Mouse (Mus musculus) forebrain, embryonic 16.5 days (tissue): Measurements from ENCODE around the gene Thoc5. TPM values are rescaled to one million over a fixed set of nuclear protein-coding genes. Genes with fewer than 3 reads are reported as not detected.

Experiments used
- ATAC-seq: fragments of 200-750 bp; cut with Nextera tagmentation; 2 replicates; pipeline ENCODE4 v1.8.0; 2017; ENCODE audit warnings: mild to moderate bottlenecking, moderate library complexity
- H3K27ac ChIP-seq: fragments of 300-500 bp; sonication (generic); 2 replicates; pipeline ENCODE4 v1.5.1; 2014; ENCODE audit warnings: low read length, control low read depth
- H3K27me3 ChIP-seq: fragments of 300-500 bp; sonication (generic); replicated peaks from 2 replicates; pipeline ENCODE4 v1.6.1; 2014; ENCODE audit warnings: low read length; ENCODE audit not compliant: control insufficient read depth, insufficient read depth
- H3K36me3 ChIP-seq: fragments of 300-500 bp; sonication (generic); 2 replicates; pipeline ENCODE4 v1.6.1; 2014; ENCODE audit not compliant: control insufficient read depth, insufficient read depth
- H3K4me1 ChIP-seq: fragments of 300-500 bp; sonication (generic); replicated peaks from 2 replicates; pipeline ENCODE4 v1.6.1; 2014; ENCODE audit warnings: low read length; ENCODE audit not compliant: control insufficient read depth, insufficient read depth
- H3K4me2 ChIP-seq: fragments of 300-500 bp; sonication (generic); 2 replicates; pipeline ENCODE4 v1.6.1; 2014; ENCODE audit warnings: mild to moderate bottlenecking, low read length, control low read depth
- H3K4me3 ChIP-seq: fragments of 300-500 bp; sonication (generic); replicated peaks from 2 replicates; pipeline ENCODE4 v1.5.1; 2014; ENCODE audit warnings: mild to moderate bottlenecking, low read length, control low read depth
- H3K9ac ChIP-seq: fragments of 300-500 bp; sonication (generic); replicated peaks from 2 replicates; pipeline ENCODE4 v1.6.1; 2014; ENCODE audit warnings: low read depth, low read length, control low read depth
- H3K9me3 ChIP-seq: fragments of 300-500 bp; sonication (generic); 2 replicates; pipeline ENCODE4 v1.6.1; 2016; ENCODE audit warnings: low read length; ENCODE audit not compliant: control insufficient read depth
- WGBS: fragments of 180-500 bp; shearing (Covaris S2); extraction: QIAGEN DNeasy Blood & Tissue Kit; methylation state at CpG from one replicate; pipeline ENCODE4 v1.1.7; 2014; 5-methylcytosine and 5-hydroxymethylcytosine counted together
- polyA plus RNA-seq: library from polyadenylated mRNA; unstranded; fragments of >200 nt; fragmentation: Nextera tagmentation; extraction: Ambion mirVana; gene quantifications from 2 replicates; pipeline ENCODE4 v1.2.1, GENCODE M21; 2015

Gene Thoc5
- polyA plus RNA-seq, 1 experiment from 2014 or later, result 66.6 TPM

GRCm38 (mm10) chr11:4946530-4946929 is 51.4 kb downstream of the Thoc5 start:
- peak overlapping the region; percentile 65 for H3K4me3 ChIP-seq
- peaks cover 27% of the 10 kb centered on the region for H3K4me1 ChIP-seq
- peak overlapping the region; percentile 73 for H3K4me2 ChIP-seq
- no peaks in the 10 kb centered on the region for H3K9me3 ChIP-seq
- ATAC-seq, result peak; percentile 21
- H3K27me3 ChIP-seq, result peaks cover 52% of the 10 kb centered on the region
- peak overlapping the region; percentile 74 for H3K9ac ChIP-seq
- WGBS, result 41% methylated on average over 13 of the region's 13 CpGs
- H3K27ac ChIP-seq, result no peak overlapping the region; the same call in 1 of the 2 replicates
- H3K36me3 ChIP-seq, result no peaks in the 10 kb centered on the region

DNA sequence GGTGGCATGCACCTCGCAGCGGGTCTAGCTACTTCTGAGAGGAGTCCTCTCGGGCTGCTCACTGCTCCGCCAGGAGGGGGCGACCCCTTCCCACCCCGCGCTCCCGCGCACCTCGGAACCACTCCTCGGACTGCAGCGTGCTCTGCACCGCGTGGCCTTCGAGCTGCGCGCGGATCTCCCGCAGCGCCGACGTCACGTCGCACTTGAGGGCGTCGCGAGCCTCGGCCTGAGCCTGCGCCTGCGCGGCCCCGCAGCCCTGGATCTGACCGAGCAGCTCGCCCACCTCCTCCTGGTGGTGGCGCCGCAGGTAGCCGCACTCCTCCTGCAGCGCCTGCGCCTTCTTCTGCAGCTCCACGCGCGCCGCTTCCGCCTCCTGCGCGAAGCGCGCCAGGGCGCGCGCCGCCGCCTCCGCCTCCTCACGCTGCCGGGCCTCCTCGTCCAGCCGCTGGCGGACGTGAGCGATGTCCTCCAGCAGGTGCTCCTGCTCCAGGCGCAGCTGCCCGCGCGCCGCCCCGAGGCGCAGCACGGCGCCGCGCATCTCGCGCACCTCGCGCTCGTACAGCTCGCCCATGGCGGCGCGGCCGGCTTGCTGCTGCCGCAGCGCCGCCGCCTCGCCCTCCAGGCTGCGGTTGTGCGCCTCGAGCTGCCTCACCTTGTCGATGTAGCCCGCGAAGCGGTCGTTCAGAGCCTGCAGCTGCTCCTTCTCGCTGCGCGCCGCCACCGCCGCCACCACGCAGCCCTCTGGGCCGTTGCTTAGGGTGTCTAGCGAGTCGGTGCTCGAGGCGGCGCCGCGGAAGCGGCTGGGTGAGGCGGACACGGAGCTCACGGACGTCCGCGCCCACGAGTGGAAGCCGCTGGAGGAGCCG is 52.1 kb downstream of the Thoc5 start:
- Histone ChIP-seq H3K4me2 (peak overlapping the region; percentile 73), H3K4me3 (peak overlapping the region; percentile 65), H3K9me3 (no peaks in the 10 kb centered on the region), H3K9ac (peak overlapping the region; percentile 74), H3K27me3 (peaks cover 58% of the 10 kb centered on the region), H3K27ac (peak overlapping the region; percentile 83), H3K36me3 (no peaks in the 10 kb centered on the region), H3K4me1 (peaks cover 27% of the 10 kb centered on the region)
- under 1% methylated on average over 119 of the region's 120 CpGs for WGBS
- peak; percentile 95 for ATAC-seq

DNA sequence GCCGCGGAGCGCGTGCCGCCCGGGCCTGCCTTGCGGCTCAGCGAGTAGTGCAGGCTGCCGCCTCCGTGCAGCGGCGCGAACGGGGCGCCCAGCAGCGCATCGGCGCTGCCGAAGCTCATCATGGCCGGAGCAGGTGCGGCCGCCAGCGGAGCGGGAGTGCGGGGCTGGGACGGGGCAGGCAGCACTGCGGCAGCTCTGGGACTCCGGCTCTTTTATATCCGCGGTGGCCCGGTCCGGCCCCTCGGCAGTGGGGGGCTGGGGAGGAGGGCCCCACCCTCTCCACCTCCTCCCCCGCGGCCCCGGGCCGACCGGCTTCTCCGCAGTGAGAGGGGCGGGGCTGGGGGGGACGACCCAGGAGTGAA is 52.7 kb downstream of the Thoc5 start, which contains the start of gene Nefh:
Nefh (minus strand) TSS at position 252 of the 362 bp plus-strand sequence.
- ATAC-seq, result peak; percentile 32
- peak within 1 kb of the TSS; percentile 65 for H3K4me3 ChIP-seq
- peak within 1 kb of the TSS; percentile 73 for H3K4me2 ChIP-seq
- H3K9me3 ChIP-seq, result no peaks in the 10 kb centered on the region
- H3K27ac ChIP-seq, result peak within 1 kb of the TSS; percentile 83
- H3K27me3 ChIP-seq, result peaks cover 64% of the 10 kb centered on the region
- H3K4me1 ChIP-seq, result peaks cover 27% of the 10 kb centered on the region
- peak within 1 kb of the TSS; percentile 74 for H3K9ac ChIP-seq
- WGBS, result under 1% methylated on average over 40 of the region's 41 CpGs
- no peaks in the 10 kb centered on the region for H3K36me3 ChIP-seq

GRCm38 (mm10) chr11:4948792-4949191 is 53.7 kb downstream of the Thoc5 start:
- WGBS, result 22% methylated on average over 8 of the region's 8 CpGs
- Histone ChIP-seq H3K9me3 (no peaks in the 10 kb centered on the region), H3K4me1 (peaks cover 28% of the 10 kb centered on the region), H3K27me3 (peaks cover 68% of the 10 kb centered on the region), H3K9ac (no peak overlapping the region), H3K4me2 (peak overlapping the region; percentile 73), H3K36me3 (no peaks in the 10 kb centered on the region), H3K27ac (no peak overlapping the region), H3K4me3 (peak overlapping the region; percentile 65)
- no peak for ATAC-seq

GRCm38 (mm10) chr11:4949256-4950044 is 54.3 kb downstream of the Thoc5 start:
- Histone ChIP-seq H3K27me3 (peaks cover 73% of the 10 kb centered on the region), H3K27ac (no peak overlapping the region), H3K4me2 (peak overlapping the region; percentile 73), H3K36me3 (no peaks in the 10 kb centered on the region), H3K9ac (peak overlapping the region; percentile 35), H3K4me3 (peak overlapping the region; percentile 65), H3K4me1 (peaks cover 32% of the 10 kb centered on the region), H3K9me3 (no peaks in the 10 kb centered on the region)
- no peak for ATAC-seq
- WGBS, result 4% methylated on average over 23 of the region's 23 CpGs

DNA sequence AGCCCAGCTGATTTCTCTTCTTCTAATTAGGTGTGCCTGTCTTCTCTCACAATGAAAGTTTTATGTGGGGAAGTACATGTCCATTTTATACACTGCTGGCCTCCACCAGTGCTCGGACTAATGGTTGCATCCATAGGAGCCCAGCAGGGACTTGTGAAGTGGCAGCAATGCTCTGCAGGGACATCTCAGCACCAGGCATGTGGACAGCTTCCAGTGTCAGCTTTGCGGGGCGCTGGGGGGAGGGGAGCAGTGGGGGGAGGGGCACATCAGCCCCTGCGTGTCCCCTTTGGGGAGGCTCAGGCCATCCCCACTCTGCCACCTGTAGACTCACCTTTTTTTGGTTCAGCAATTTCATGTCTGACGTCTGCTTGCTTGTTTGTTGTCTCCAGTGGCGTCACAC is 58.3 kb downstream of the Thoc5 start:
- WGBS, result 5% methylated on average over 5 of the region's 6 CpGs
- Histone ChIP-seq H3K4me2 (no peak overlapping the region), H3K4me3 (no peak overlapping the region), H3K4me1 (peaks cover 19% of the 10 kb centered on the region), H3K27ac (no peak overlapping the region), H3K27me3 (peaks cover 53% of the 10 kb centered on the region), H3K9ac (no peak overlapping the region), H3K9me3 (no peaks in the 10 kb centered on the region), H3K36me3 (no peaks in the 10 kb centered on the region)
- no peak for ATAC-seq

- no peaks in the 10 kb centered on the region for H3K36me3 ChIP-seq
- H3K4me3 ChIP-seq, result no peak overlapping the region
- peaks cover 14% of the 10 kb centered on the region for H3K4me1 ChIP-seq
- no peak for ATAC-seq
- WGBS, result 1% methylated on average over 8 of the region's 8 CpGs
- H3K9ac ChIP-seq, result no peak overlapping the region
- no peaks in the 10 kb centered on the region for H3K9me3 ChIP-seq
- no peak overlapping the region for H3K4me2 ChIP-seq
- no peak overlapping the region for H3K27ac ChIP-seq
- peaks cover 47% of the 10 kb centered on the region for H3K27me3 ChIP-seq
Observed at GRCm38 (mm10) chr11:4953918-4954317, 58.8 kb downstream of the Thoc5 start.

- Histone ChIP-seq H3K27me3 (no peaks in the 10 kb centered on the region), H3K9ac (no peak overlapping the region), H3K27ac (no peak overlapping the region), H3K4me1 (no peaks in the 10 kb centered on the region), H3K9me3 (no peaks in the 10 kb centered on the region), H3K36me3 (no peaks in the 10 kb centered on the region), H3K4me2 (no peak overlapping the region), H3K4me3 (no peak overlapping the region)
- ATAC-seq, result no peak
- WGBS, result 67% methylated on average over 6 of the region's 6 CpGs
Observed at GRCm38 (mm10) chr11:4963099-4963808, 68.1 kb downstream of the Thoc5 start.

GRCm38 (mm10) chr11:4966325-4966724 is 71.2 kb downstream of the Thoc5 start:
- Histone ChIP-seq H3K36me3 (no peaks in the 10 kb centered on the region), H3K9me3 (no peaks in the 10 kb centered on the region), H3K4me2 (no peak overlapping the region), H3K4me1 (no peaks in the 10 kb centered on the region), H3K9ac (no peak overlapping the region), H3K4me3 (no peak overlapping the region), H3K27me3 (no peaks in the 10 kb centered on the region), H3K27ac (no peak overlapping the region)
- no peak for ATAC-seq
- WGBS, result 50% methylated on average over 2 of the region's 2 CpGs
